Mouse (Mus musculus): ENCODE measurements around the gene Btaf1. TPM values are rescaled to one million over a fixed set of nuclear protein-coding genes. Genes with fewer than 3 reads are reported as not detected.
"Not testable (repeated sequence)": the region's sequence is repeated elsewhere in the genome, so short reads cannot be mapped to it uniquely, and the experiment has no call there.

Gene Btaf1
- total and polyA plus RNA-seq, 3 experiments = 2.7 to 13.5 (median 12.4) TPM

GRCm38 (mm10) chr19:36938008-36938407, 12.1 kb downstream of the Btaf1 start:
- no peak overlapping the region for H3K9ac ChIP-seq (ENCODE audit: low read depth, low read length)
- no peak overlapping the region for H3K4me3 ChIP-seq
- no peak for TF ChIP-seq CTCF (IDR thresholded peaks at IDR 0.05)
- TF ChIP-seq EP300 (IDR thresholded peaks at IDR 0.05; ENCODE audit: insufficient read depth, low read depth, low read length) = no peak
- no peak for TF ChIP-seq POLR2A (IDR thresholded peaks at IDR 0.05; ENCODE audit: insufficient read depth, low read depth, low read length)
- DNase-seq = no peak
- peaks cover 9% of the 10 kb centered on the region; the same call in 1 of the 2 replicates for H3K79me2 ChIP-seq (replicated peaks; ENCODE audit: control insufficient read depth, insufficient read depth, low read length)
- H3K27me3 ChIP-seq (ENCODE audit: control insufficient read depth, insufficient read depth, low read length) = no peaks in the 10 kb centered on the region
- intact Hi-C loops (cut with DNase I) = no loop called here
- H3K27ac ChIP-seq = no peak overlapping the region
- H3K36me3 ChIP-seq (ENCODE audit: control insufficient read depth, insufficient read depth, low read length) = no peaks in the 10 kb centered on the region; the same call in 1 of the 2 replicates
- peaks cover 2% of the 10 kb centered on the region for H3K4me1 ChIP-seq (ENCODE audit: control insufficient read depth, insufficient read depth, low read length)

- intact Hi-C loops (cut with DNase I) = no loop called here
- DNase-seq = no peak
These were observed 14.2 kb downstream of the Btaf1 start for GRCm38 (mm10) chr19:36940064-36940463.

DNA sequence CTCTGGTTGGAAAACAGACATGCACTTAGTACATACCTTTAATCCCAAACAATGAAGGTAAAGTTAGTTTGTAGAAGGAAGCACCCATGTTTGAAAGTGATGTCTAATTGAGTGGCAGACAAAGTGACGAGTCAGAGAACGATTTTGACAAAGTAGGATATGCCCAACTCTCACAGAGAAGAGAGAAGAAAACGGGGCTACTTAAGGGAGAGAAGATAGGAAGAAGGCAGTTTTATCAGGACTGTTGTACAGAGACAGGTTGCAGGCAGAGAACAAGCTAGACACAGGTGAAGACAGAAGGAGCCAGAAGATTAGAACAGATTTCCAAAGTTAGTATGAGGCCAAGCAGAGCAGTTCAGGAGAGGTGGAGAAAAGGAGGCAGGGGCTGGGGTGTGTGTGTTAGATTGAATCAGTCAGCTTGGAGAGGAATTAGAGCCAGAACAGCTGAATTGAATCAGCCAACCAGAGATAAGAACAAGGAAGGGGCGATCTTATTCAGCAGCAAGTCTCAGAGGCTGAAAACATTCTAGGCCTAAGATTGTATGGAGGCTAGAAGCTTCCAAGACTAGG, 27.8 kb downstream of the Btaf1 start:
- Histone ChIP-seq H3K4me3 (no peak overlapping the region), H3K36me3 (ENCODE audit: control insufficient read depth, insufficient read depth, low read length) (peaks cover 2% of the 10 kb centered on the region; the same call in 1 of the 2 replicates), H3K27ac (no peak overlapping the region), H3K27me3 (ENCODE audit: control insufficient read depth, insufficient read depth, low read length) (no peaks in the 10 kb centered on the region), H3K9ac (ENCODE audit: low read depth, low read length) (no peak overlapping the region), H3K79me2 (replicated peaks; ENCODE audit: control insufficient read depth, insufficient read depth, low read length) (no peaks in the 10 kb centered on the region), H3K4me1 (ENCODE audit: control insufficient read depth, insufficient read depth, low read length) (peaks cover 1% of the 10 kb centered on the region)
- TF ChIP-seq EP300 (IDR thresholded peaks at IDR 0.05; ENCODE audit: insufficient read depth, low read depth, low read length) (no peak), POLR2A (IDR thresholded peaks at IDR 0.05; ENCODE audit: insufficient read depth, low read depth, low read length) (no peak), CTCF (IDR thresholded peaks at IDR 0.05) (no peak)
- WGBS = 57% methylated on average over 4 of the region's 4 CpGs
- intact Hi-C loops (cut with DNase I) = no loop called here
- DNase-seq = no peak

More at GRCm38 (mm10) chr19:36940064-36940463, 14.2 kb downstream of the Btaf1 start:
- WGBS = 92% methylated on average over 1 of the region's 1 CpGs
- Histone ChIP-seq H3K9ac (ENCODE audit: low read depth, low read length) (no peak overlapping the region), H3K27ac (no peak overlapping the region), H3K27me3 (ENCODE audit: control insufficient read depth, insufficient read depth, low read length) (no peaks in the 10 kb centered on the region), H3K4me3 (no peak overlapping the region), H3K79me2 (replicated peaks; ENCODE audit: control insufficient read depth, insufficient read depth, low read length) (peaks cover 7% of the 10 kb centered on the region; the same call in 1 of the 2 replicates), H3K4me1 (ENCODE audit: control insufficient read depth, insufficient read depth, low read length) (peaks cover 2% of the 10 kb centered on the region), H3K36me3 (ENCODE audit: control insufficient read depth, insufficient read depth, low read length) (no peaks in the 10 kb centered on the region; the same call in 1 of the 2 replicates)
- TF ChIP-seq EP300 (IDR thresholded peaks at IDR 0.05; ENCODE audit: insufficient read depth, low read depth, low read length) (no peak), CTCF (IDR thresholded peaks at IDR 0.05) (no peak), POLR2A (IDR thresholded peaks at IDR 0.05; ENCODE audit: insufficient read depth, low read depth, low read length) (no peak)

- Histone ChIP-seq H3K36me3 (ENCODE audit: control insufficient read depth, insufficient read depth, low read length) (peaks cover 2% of the 10 kb centered on the region; the same call in 1 of the 2 replicates), H3K4me3 (no peak overlapping the region), H3K27me3 (ENCODE audit: control insufficient read depth, insufficient read depth, low read length) (no peaks in the 10 kb centered on the region), H3K27ac (no peak overlapping the region), H3K4me1 (ENCODE audit: control insufficient read depth, insufficient read depth, low read length) (peaks cover 1% of the 10 kb centered on the region), H3K79me2 (replicated peaks; ENCODE audit: control insufficient read depth, insufficient read depth, low read length) (no peaks in the 10 kb centered on the region), H3K9ac (ENCODE audit: low read depth, low read length) (no peak overlapping the region)
- no peak for DNase-seq
- TF ChIP-seq POLR2A (IDR thresholded peaks at IDR 0.05; ENCODE audit: insufficient read depth, low read depth, low read length) (no peak), EP300 (IDR thresholded peaks at IDR 0.05; ENCODE audit: insufficient read depth, low read depth, low read length) (no peak), CTCF (IDR thresholded peaks at IDR 0.05) (no peak)
- intact Hi-C loops (cut with DNase I) = no loop called here
- WGBS = 92% methylated on average over 4 of the region's 4 CpGs
These were observed 32.5 kb downstream of the Btaf1 start for GRCm38 (mm10) chr19:36958331-36958730.

- WGBS = 96% methylated on average over 1 of the region's 1 CpGs
- H3K36me3 ChIP-seq (ENCODE audit: control insufficient read depth, insufficient read depth, low read length) = peaks cover 2% of the 10 kb centered on the region; the same call in 1 of the 2 replicates
- no peak for TF ChIP-seq POLR2A (IDR thresholded peaks at IDR 0.05; ENCODE audit: insufficient read depth, low read depth, low read length)
- TF ChIP-seq CTCF (IDR thresholded peaks at IDR 0.05) = no peak
- TF ChIP-seq EP300 (IDR thresholded peaks at IDR 0.05; ENCODE audit: insufficient read depth, low read depth, low read length) = no peak
These were observed 35.4 kb downstream of the Btaf1 start for GRCm38 (mm10) chr19:36961320-36961719.

GRCm38 (mm10) chr19:36962544-36963260, 36.8 kb downstream of the Btaf1 start:
- WGBS = 86% methylated on average over 6 of the region's 6 CpGs
- not testable (repeated sequence) for H3K79me2 ChIP-seq (replicated peaks; ENCODE audit: control insufficient read depth, insufficient read depth, low read length)

More at GRCm38 (mm10) chr19:36961320-36961719, 35.4 kb downstream of the Btaf1 start:
- Histone ChIP-seq H3K9ac (ENCODE audit: low read depth, low read length) (no peak overlapping the region), H3K4me1 (ENCODE audit: control insufficient read depth, insufficient read depth, low read length) (no peaks in the 10 kb centered on the region), H3K27me3 (ENCODE audit: control insufficient read depth, insufficient read depth, low read length) (no peaks in the 10 kb centered on the region), H3K4me3 (no peak overlapping the region), H3K79me2 (replicated peaks; ENCODE audit: control insufficient read depth, insufficient read depth, low read length) (no peaks in the 10 kb centered on the region), H3K27ac (no peak overlapping the region)
- no peak for DNase-seq
- intact Hi-C loops (cut with DNase I) = no loop called here

More at GRCm38 (mm10) chr19:36962544-36963260, 36.8 kb downstream of the Btaf1 start:
- H3K4me3 ChIP-seq; H3K9ac ChIP-seq (ENCODE audit: low read depth, low read length); H3K36me3 ChIP-seq (ENCODE audit: control insufficient read depth, insufficient read depth, low read length); H3K4me1 ChIP-seq (ENCODE audit: control insufficient read depth, insufficient read depth, low read length); H3K27ac ChIP-seq; H3K27me3 ChIP-seq (ENCODE audit: control insufficient read depth, insufficient read depth, low read length); intact Hi-C loops (cut with DNase I); DNase-seq: not testable (repeated sequence)
